Mouse (Mus musculus) kidney, adult 2 months (tissue): ENCODE measurements around the gene Cry1.

ENCODE experiments used
- CTCF ChIP-seq: fragments of 200-500 bp; conservative IDR thresholded peaks from 2 replicates; pipeline ENCODE4 v1.5.1; 2011; ENCODE audit warnings: low read depth, mild to moderate bottlenecking, control low read depth, low read length, moderate library complexity, mixed read lengths; ENCODE audit not compliant: insufficient read depth, insufficient read length
- POLR2A ChIP-seq: fragments of 200-500 bp; IDR thresholded peaks from one replicate; pipeline ENCODE4 v1.6.1; 2011; ENCODE audit warnings: low read depth, low read length, control low read depth

DNA sequence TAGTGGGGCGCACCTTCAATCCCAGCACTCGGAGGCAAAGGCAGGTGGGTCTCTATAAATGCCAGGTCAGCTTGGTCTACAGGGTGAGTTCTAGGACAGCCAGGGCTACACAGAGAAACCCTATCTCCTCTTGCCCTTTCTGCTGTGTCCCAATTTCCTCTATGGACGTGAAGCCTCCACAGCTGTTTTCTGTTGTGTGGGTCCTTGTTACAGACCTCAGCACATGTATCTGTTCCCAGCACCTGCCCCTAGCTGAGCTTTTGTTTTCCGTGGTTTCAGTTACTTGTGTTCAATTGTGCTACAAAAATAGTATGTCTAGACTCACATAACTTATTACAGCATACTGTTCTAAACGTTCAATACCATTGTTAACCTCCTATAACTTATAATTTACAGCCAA lies 35.6 kb downstream of the Cry1 start:
- TF ChIP-seq POLR2A = no peak
- TF ChIP-seq CTCF = no peak
